21 mouse cellular contexts compared by ENCODE assay signal in genomic region chr19:14344467-14344866, GRCm38 (mm10).
"Had no signal": no experiment of that assay in that cellular context is flagged by ENCODE, and none has a peak within 500 bp of the region (broad histone marks: within the 10 kb centered on the region; RNA-seq: fewer than 3 reads in every experiment).

No protein-coding gene starts in this region.

- H3K27me3 ChIP-seq: neural tube, embryonic 13.5 days; neural tube, embryonic 15.5 days; stomach, embryonic 15.5 days had no signal

- H3K9me3 ChIP-seq: midbrain, embryonic 10.5 days; midbrain, embryonic 12.5 days; neural tube, embryonic 13.5 days; neural tube, embryonic 15.5 days; stomach, embryonic 15.5 days had no signal

- H3K36me3 ChIP-seq: midbrain, embryonic 10.5 days; midbrain, embryonic 12.5 days; neural tube, embryonic 13.5 days; neural tube, embryonic 15.5 days; stomach, embryonic 15.5 days had no signal

- H3K4me3 ChIP-seq: midbrain, embryonic 10.5 days; midbrain, embryonic 12.5 days; myocyte; neural tube, embryonic 13.5 days; neural tube, embryonic 15.5 days; stomach, embryonic 15.5 days had no signal

- DNase-seq: lung, adult 18-20 months; lung, embryonic 14.5 days; lung, postnatal 10 days; lung, postnatal 4 days; midbrain, embryonic 14.5 days; retina, postnatal 1 day; right cerebral cortex, adult 18-20 months; right cerebral cortex, postnatal 25 days; right cerebral cortex, postnatal 4 days; thymus, adult 2 months; thymus, postnatal 25 days; thymus, postnatal 4 days had no signal

- H3K4me2 ChIP-seq: lung, embryonic 14.5 days; midbrain, embryonic 12.5 days; neural tube, embryonic 13.5 days; neural tube, embryonic 15.5 days; stomach, embryonic 15.5 days had no signal

- H3K4me1 ChIP-seq: neural tube, embryonic 15.5 days; stomach, embryonic 15.5 days had no signal

- H3K27ac ChIP-seq: liver, embryonic 14.5 days; midbrain, embryonic 10.5 days; midbrain, embryonic 12.5 days; neural tube, embryonic 13.5 days; neural tube, embryonic 15.5 days; stomach, embryonic 15.5 days; stomach, postnatal 0 days had no signal

- ATAC-seq: midbrain, embryonic 16.5 days had no signal

- H3K9ac ChIP-seq: liver, embryonic 14.5 days; lung, embryonic 14.5 days; midbrain, embryonic 12.5 days; neural tube, embryonic 13.5 days; neural tube, embryonic 15.5 days; stomach, embryonic 15.5 days had no signal
